Mouse (Mus musculus) cerebral cortex, adult 2 months (tissue): ENCODE data around the gene Timm44.

Experiments
- WGBS: fragments of 180-500 bp; shearing (Covaris S2); methylation state at CpG from one replicate; pipeline ENCODE4 v1.1.7; 2018; 5-methylcytosine and 5-hydroxymethylcytosine counted together

Timm44 gene

GRCm38 (mm10) chr8:4263105-4263791, 12.5 kb downstream of the Timm44 start:
- WGBS: 40% methylated on average over 8 of the region's 8 CpGs

- WGBS: 79% methylated on average over 4 of the region's 4 CpGs
Measured at GRCm38 (mm10) chr8:4259805-4260170, 15.9 kb downstream of the Timm44 start.

GRCm38 (mm10) chr8:4259125-4259804, 16.4 kb downstream of the Timm44 start, which contains the start of gene Ctxn1:
Ctxn1 (minus strand) TSS chr8:4259274.
- 4% methylated on average over 33 of the region's 33 CpGs for WGBS

GRCm38 (mm10) chr8:4258678-4259077, 17.0 kb downstream of the Timm44 start:
- under 1% methylated on average over 32 of the region's 32 CpGs for WGBS

GRCm38 (mm10) chr8:4258233-4258632, 17.5 kb downstream of the Timm44 start:
- 3% methylated on average over 26 of the region's 35 CpGs for WGBS

- WGBS: 34% methylated on average over 4 of the region's 4 CpGs
Measured at GRCm38 (mm10) chr8:4257350-4257749, 18.4 kb downstream of the Timm44 start.

GRCm38 (mm10) chr8:4256911-4257310, 18.8 kb downstream of the Timm44 start:
- 16% methylated on average over 4 of the region's 4 CpGs for WGBS

- 63% methylated on average over 7 of the region's 7 CpGs for WGBS
Measured at GRCm38 (mm10) chr8:4255471-4255870, 20.2 kb downstream of the Timm44 start.

- 20% methylated on average over 6 of the region's 6 CpGs for whole genome bisulfite sequencing
Measured at GRCm38 (mm10) chr8:4254001-4254400, 21.7 kb downstream of the Timm44 start.

- WGBS: under 1% methylated on average over 69 of the region's 69 CpGs
Measured at GRCm38 (mm10) chr8:4252934-4253841, 22.5 kb downstream of the Timm44 start, which contains the start of gene Snapc2. Snapc2 (plus strand) TSS chr8:4253080.

- 40% methylated on average over 8 of the region's 8 CpGs for WGBS
Measured at GRCm38 (mm10) chr8:4252116-4252760, 23.5 kb downstream of the Timm44 start.

GRCm38 (mm10) chr8:4250306-4250970, 25.3 kb downstream of the Timm44 start:
- WGBS: 37% methylated on average over 26 of the region's 26 CpGs

GRCm38 (mm10) chr8:4249213-4249612, 26.5 kb downstream of the Timm44 start:
- WGBS: 43% methylated on average over 29 of the region's 29 CpGs

GRCm38 (mm10) chr8:4247951-4248540, 27.7 kb downstream of the Timm44 start, which contains the start of gene Tgfbr3l:
Tgfbr3l (plus strand) TSS chr8:4248214.
- 72% methylated on average over 15 of the region's 15 CpGs for WGBS

- 87% methylated on average over 8 of the region's 8 CpGs for WGBS
Measured at GRCm38 (mm10) chr8:4247241-4247640, 28.5 kb downstream of the Timm44 start.

- WGBS: 74% methylated on average over 13 of the region's 13 CpGs
Measured at GRCm38 (mm10) chr8:4245737-4246136, 30.0 kb downstream of the Timm44 start.

GRCm38 (mm10) chr8:4245061-4245460, 30.7 kb downstream of the Timm44 start:
- 90% methylated on average over 5 of the region's 5 CpGs for WGBS

GRCm38 (mm10) chr8:4239193-4239890, 36.4 kb downstream of the Timm44 start:
- WGBS: 10% methylated on average over 19 of the region's 19 CpGs

GRCm38 (mm10) chr8:4238434-4239192, 37.1 kb downstream of the Timm44 start, which contains the start of the genes Map2k7 and Gm49320:
Map2k7 (plus strand) TSS chr8:4238740.
Gm49320 (plus strand) TSS chr8:4238865.
- under 1% methylated on average over 62 of the region's 71 CpGs for WGBS
